10 mouse cellular contexts compared by ENCODE assay signal in genomic region chr5:118709847-118710251, GRCm38 (mm10).
A peak's percentile ranks its signal among the peaks of the same experiment; 100 is the strongest.
DNase-seq lines count a peak whose midpoint lies in the region; ATAC-seq and TF ChIP-seq lines count a peak whose summit lies in the region.
"Had no signal": no experiment of that assay in that cellular context is flagged by ENCODE, and none has a peak within 500 bp of the region (broad histone marks: within the 10 kb centered on the region; RNA-seq: fewer than 3 reads in every experiment).

No protein-coding gene starts in this region.

- H3K36me3 ChIP-seq in hindbrain, postnatal 0 days (ENCODE audit: insufficient read depth, low read length), result no peaks in the 10 kb centered on the region
- no peaks in the 10 kb centered on the region for H3K36me3 ChIP-seq in hindbrain, embryonic 10.5 days
- H3K36me3 ChIP-seq: heart, embryonic 12.5 days had no signal

- no peaks in the 10 kb centered on the region for H3K27me3 ChIP-seq in hindbrain, postnatal 0 days (ENCODE audit: insufficient read depth, low read length)
- no peaks in the 10 kb centered on the region for H3K27me3 ChIP-seq in hindbrain, embryonic 10.5 days (ENCODE audit: insufficient read depth, poor library complexity, severe bottlenecking)
- H3K27me3 ChIP-seq: heart, embryonic 12.5 days had no signal

- no peak overlapping the region for H3K4me2 ChIP-seq in hindbrain, postnatal 0 days (ENCODE audit: low read depth, low read length)
- H3K4me2 ChIP-seq: heart, embryonic 12.5 days had no signal

- no peak for TF ChIP-seq CTCF in hindbrain, postnatal 0 days (IDR thresholded peaks at IDR 0.05; ENCODE audit: low read depth)

- H3K4me3 ChIP-seq in hindbrain, postnatal 0 days (ENCODE audit: low read length), result no peak overlapping the region
- no peak overlapping the region for H3K4me3 ChIP-seq in hindbrain, embryonic 10.5 days
- H3K4me3 ChIP-seq: heart, embryonic 12.5 days had no signal

- H3K27ac ChIP-seq in hindbrain, postnatal 0 days, result no peak overlapping the region
- no peak overlapping the region; the same call in 1 of the 2 replicates for H3K27ac ChIP-seq in hindbrain, embryonic 10.5 days

- ATAC-seq in hindbrain, postnatal 0 days, result 0 out of 2 replicates have a peak, but pooled peaks have one; percentile 15

- H3K4me1 ChIP-seq in hindbrain, postnatal 0 days (ENCODE audit: insufficient read depth, low read length), result peaks cover 47% of the 10 kb centered on the region
- H3K4me1 ChIP-seq in hindbrain, embryonic 10.5 days (replicated peaks), result peaks cover 69% of the 10 kb centered on the region

- 48% methylated on average over 7 of the region's 7 CpGs for WGBS in hindbrain, postnatal 0 days
- 76% methylated on average over 7 of the region's 7 CpGs for WGBS in hindbrain, embryonic 10.5 days

- H3K9ac ChIP-seq in hindbrain, postnatal 0 days (replicated peaks; ENCODE audit: low read length), result no peak overlapping the region
- H3K9ac ChIP-seq: heart, embryonic 12.5 days had no signal

- H3K9me3 ChIP-seq in hindbrain, postnatal 0 days (ENCODE audit: low read length), result no peaks in the 10 kb centered on the region
- H3K9me3 ChIP-seq in hindbrain, embryonic 10.5 days, result no peaks in the 10 kb centered on the region
- H3K9me3 ChIP-seq: heart, embryonic 12.5 days had no signal

- peak; percentile 44 for DNase-seq in hindbrain, postnatal 0 days (ENCODE audit: low spot score)
- DNase-seq in hindbrain, embryonic 10.5 days (ENCODE audit: low spot score), result no peak
- peak; percentile 25 to 37 for DNase-seq in CD8-positive naive resting alpha-beta T cell, adult 2 months (ENCODE audit: low read depth in 2 of 2, low spot score in 2 of 2)
- peak; percentile 78 to 87 for DNase-seq in cerebellum, postnatal 14 days
- DNase-seq in lung, postnatal 4 days, result peak; percentile 41 to 72
- no peak for DNase-seq in right cerebral cortex, adult 2 months (ENCODE audit: low spot score in 2 of 2)
- DNase-seq in testis, postnatal 10 days (ENCODE audit: low spot score), result no peak
- DNase-seq in embryo, embryonic 11 days, result no peak
- DNase-seq: adrenal gland, postnatal 14 days had no signal

Comparison
In these comparisons a context has a peak if more than half of its experiments do, and no peak if none do; other contexts are left out.
1. DNase-seq: peak in hindbrain, postnatal 0 days (single experiment), CD8-positive naive resting alpha-beta T cell, adult 2 months (2 of 2), cerebellum, postnatal 14 days (2 of 2) and lung, postnatal 4 days (2 of 2); none in hindbrain, embryonic 10.5 days (single experiment), right cerebral cortex, adult 2 months (0 of 2), testis, postnatal 10 days (single experiment) and embryo, embryonic 11 days (single experiment).